Mouse (Mus musculus) spleen, postnatal 10 days (tissue): Measurements from ENCODE around the gene Lsm8.
"Not testable (repeated sequence)": the region's sequence is repeated elsewhere in the genome, so short reads cannot be mapped to it uniquely, and the experiment has no call there.

Experiments used
- DNase-seq, 2 experiments: peaks; one replicate each; pipeline ENCODE4 v3.0.0; 2021 to 2022; ENCODE audit warnings: low spot score in 2 of 2

The Lsm8 gene

GRCm38 (mm10) chr6:18848051-18848701, at the start of gene Lsm8:
Gene Lsm8, plus strand, starts transcription at chr6:18848579.
- peak; percentile 88 to 97 for DNase-seq

GRCm38 (mm10) chr6:18800869-18801511, 47.4 kb upstream of the Lsm8 start:
- no peak for DNase-seq

GRCm38 (mm10) chr6:18812623-18813022, 35.8 kb upstream of the Lsm8 start:
- DNase-seq, result no peak

GRCm38 (mm10) chr6:18815606-18816005, 32.8 kb upstream of the Lsm8 start:
- DNase-seq, result no peak

- DNase-seq, result peak in 1 of 2 experiments; percentile 48
Measured at GRCm38 (mm10) chr6:18819343-18819742, 29.0 kb upstream of the Lsm8 start.

- DNase-seq, result no peak
Measured at GRCm38 (mm10) chr6:18820246-18820645, 28.1 kb upstream of the Lsm8 start.

GRCm38 (mm10) chr6:18822812-18823211, 25.6 kb upstream of the Lsm8 start:
- no peak for DNase-seq

GRCm38 (mm10) chr6:18832958-18833357, 15.4 kb upstream of the Lsm8 start:
- no peak for DNase-seq

- not testable (repeated sequence) for DNase-seq
Measured at GRCm38 (mm10) chr6:18844529-18844928, 3.9 kb upstream of the Lsm8 start.

- not testable (repeated sequence) for DNase-seq
Measured at GRCm38 (mm10) chr6:18845571-18845970, 2.8 kb upstream of the Lsm8 start.

- no peak for DNase-seq
Measured at GRCm38 (mm10) chr6:18848702-18849061, 303 bp downstream of the Lsm8 start.

- no peak for DNase-seq
Measured at GRCm38 (mm10) chr6:18855323-18855722, 6.9 kb downstream of the Lsm8 start.

GRCm38 (mm10) chr6:18856487-18857078, 8.2 kb downstream of the Lsm8 start:
- DNase-seq, result no peak

GRCm38 (mm10) chr6:18866018-18866417, 17.6 kb downstream of the Lsm8 start, which contains the start of gene Ankrd7:
Gene Ankrd7, plus strand, starts transcription at chr6:18866318.
- no peak for DNase-seq

- DNase-seq, result no peak
Measured at GRCm38 (mm10) chr6:18889030-18889429, 40.7 kb downstream of the Lsm8 start.

GRCm38 (mm10) chr6:18894142-18894541, 45.8 kb downstream of the Lsm8 start:
- no peak for DNase-seq
